Mouse (Mus musculus): Measurements from ENCODE around the gene Cmc1. TPM values are rescaled to one million over a fixed set of nuclear protein-coding genes. Genes with fewer than 3 reads are reported as not detected.

Gene Cmc1
- total and polyA plus RNA-seq, 2 experiments = 2.6 to 15.9 TPM

- H3K4me1 ChIP-seq (ENCODE audit: control insufficient read depth, insufficient read depth, low read length) = peaks cover 3% of the 10 kb centered on the region; the same call in 1 of the 2 replicates
- peak within 1 kb of the TSS; percentile 77 for H3K4me3 ChIP-seq (ENCODE audit: insufficient read depth, low read depth, low read length)
- peaks cover 8% of the 10 kb centered on the region; the same call in 1 of the 2 replicates for H3K79me2 ChIP-seq (ENCODE audit: control insufficient read depth, insufficient read depth, low read length)
- no peaks in the 10 kb centered on the region for H3K36me3 ChIP-seq (ENCODE audit: control insufficient read depth, insufficient read depth, low read length)
- peak within 1 kb of the TSS; percentile 98 for H3K27ac ChIP-seq (replicated peaks; ENCODE audit: insufficient read depth, low read depth, low read length)
- TF ChIP-seq CTCF (IDR thresholded peaks at IDR 0.05; ENCODE audit: low read depth, low read length) (peak; percentile 88), POLR2A (IDR thresholded peaks at IDR 0.05; ENCODE audit: extremely low read depth, insufficient read depth, low read length) (peak; percentile 51; the same call in 1 of the 2 replicates)
- WGBS = under 1% methylated on average over 87 of the region's 87 CpGs
- peak; percentile 91 for DNase-seq (ENCODE audit: extremely low read depth, low read depth, low spot score)
- H3K9ac ChIP-seq (ENCODE audit: low read depth, low read length) = peak within 1 kb of the TSS; percentile 84
- H3K27me3 ChIP-seq (ENCODE audit: control insufficient read depth, insufficient read depth, low read length) = no peaks in the 10 kb centered on the region
Measured at GRCm38 (mm10) chr9:118040218-118041021, 109.6 kb downstream of the Cmc1 start, which contains the start of gene Azi2. TSS of gene Azi2 (plus strand) at chr9:118040499.

DNA sequence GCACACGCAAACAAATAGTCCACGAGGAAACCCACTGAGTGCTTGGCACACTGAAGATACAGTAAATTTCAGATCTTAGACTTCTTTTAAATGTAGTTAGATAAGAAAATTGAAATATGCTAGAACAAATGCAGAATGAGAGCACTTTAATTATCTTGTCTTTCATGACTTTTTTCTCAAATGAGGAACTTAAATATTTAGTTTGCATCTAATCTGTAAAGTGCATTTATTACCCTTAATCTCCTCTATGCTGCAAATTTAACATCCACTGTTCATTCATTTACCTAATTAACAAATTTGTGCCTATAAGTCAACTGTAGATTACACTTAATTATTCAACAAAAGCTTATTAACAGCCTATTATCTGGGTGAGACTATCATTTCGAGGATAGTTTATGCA, 115.0 kb downstream of the Cmc1 start:
- H3K79me2 ChIP-seq (ENCODE audit: control insufficient read depth, insufficient read depth, low read length) = no peaks in the 10 kb centered on the region
- no peak overlapping the region for H3K4me3 ChIP-seq (ENCODE audit: insufficient read depth, low read depth, low read length)
- no peak for TF ChIP-seq CTCF (IDR thresholded peaks at IDR 0.05; ENCODE audit: low read depth, low read length)
- no peak for TF ChIP-seq POLR2A (IDR thresholded peaks at IDR 0.05; ENCODE audit: extremely low read depth, insufficient read depth, low read length)
- H3K36me3 ChIP-seq (ENCODE audit: control insufficient read depth, insufficient read depth, low read length) = no peaks in the 10 kb centered on the region
- H3K27me3 ChIP-seq (ENCODE audit: control insufficient read depth, insufficient read depth, low read length) = no peaks in the 10 kb centered on the region
- H3K9ac ChIP-seq (ENCODE audit: low read depth, low read length) = no peak overlapping the region
- H3K4me1 ChIP-seq (ENCODE audit: control insufficient read depth, insufficient read depth, low read length) = no peaks in the 10 kb centered on the region
- DNase-seq (ENCODE audit: extremely low read depth, low read depth, low spot score) = no peak
- 79% methylated on average over 3 of the region's 3 CpGs for WGBS
- H3K27ac ChIP-seq (replicated peaks; ENCODE audit: insufficient read depth, low read depth, low read length) = no peak overlapping the region

DNA sequence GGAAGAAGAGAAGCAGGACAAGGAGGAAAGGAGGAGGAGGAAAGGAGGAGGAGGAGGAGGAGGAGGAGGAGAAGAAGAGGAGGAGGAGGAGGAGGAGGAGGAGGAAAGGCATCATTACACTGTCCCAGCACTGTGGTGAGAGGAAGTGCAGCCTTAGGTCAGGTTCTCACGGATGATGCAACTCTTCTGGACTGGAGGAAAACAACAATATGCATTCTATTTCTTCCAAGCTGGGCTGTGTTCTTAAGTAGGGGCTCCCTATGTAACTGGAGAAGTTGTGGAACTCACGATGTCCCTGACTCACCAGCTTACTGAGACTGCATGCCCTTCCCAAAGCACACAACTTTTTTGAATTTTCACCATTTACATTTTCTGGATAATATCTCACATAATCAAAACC, 118.3 kb downstream of the Cmc1 start:
- TF ChIP-seq CTCF (IDR thresholded peaks at IDR 0.05; ENCODE audit: low read depth, low read length) = no peak
- TF ChIP-seq POLR2A (IDR thresholded peaks at IDR 0.05; ENCODE audit: extremely low read depth, insufficient read depth, low read length) = no peak
- Histone ChIP-seq H3K4me1 (ENCODE audit: control insufficient read depth, insufficient read depth, low read length) (no peaks in the 10 kb centered on the region), H3K27me3 (ENCODE audit: control insufficient read depth, insufficient read depth, low read length) (no peaks in the 10 kb centered on the region), H3K9ac (ENCODE audit: low read depth, low read length) (no peak overlapping the region), H3K79me2 (ENCODE audit: control insufficient read depth, insufficient read depth, low read length) (no peaks in the 10 kb centered on the region), H3K4me3 (ENCODE audit: insufficient read depth, low read depth, low read length) (no peak overlapping the region), H3K27ac (replicated peaks; ENCODE audit: insufficient read depth, low read depth, low read length) (no peak overlapping the region), H3K36me3 (ENCODE audit: control insufficient read depth, insufficient read depth, low read length) (no peaks in the 10 kb centered on the region)
- 74% methylated on average over 2 of the region's 2 CpGs for whole genome bisulfite sequencing
- DNase-seq (ENCODE audit: extremely low read depth, low read depth, low spot score) = no peak

GRCm38 (mm10) chr9:118030252-118030651, 119.7 kb downstream of the Cmc1 start:
- H3K27ac ChIP-seq (replicated peaks; ENCODE audit: insufficient read depth, low read depth, low read length) = no peak overlapping the region
- no peak overlapping the region for H3K9ac ChIP-seq (ENCODE audit: low read depth, low read length)
- H3K4me3 ChIP-seq (ENCODE audit: insufficient read depth, low read depth, low read length) = no peak overlapping the region
- no peak for DNase-seq (ENCODE audit: extremely low read depth, low read depth, low spot score)
- TF ChIP-seq CTCF (IDR thresholded peaks at IDR 0.05; ENCODE audit: low read depth, low read length) = no peak
- no peak for TF ChIP-seq POLR2A (IDR thresholded peaks at IDR 0.05; ENCODE audit: extremely low read depth, insufficient read depth, low read length)
- WGBS = 72% methylated on average over 1 of the region's 1 CpGs
- H3K36me3 ChIP-seq (ENCODE audit: control insufficient read depth, insufficient read depth, low read length) = no peaks in the 10 kb centered on the region
- no peaks in the 10 kb centered on the region for H3K4me1 ChIP-seq (ENCODE audit: control insufficient read depth, insufficient read depth, low read length)
- H3K27me3 ChIP-seq (ENCODE audit: control insufficient read depth, insufficient read depth, low read length) = no peaks in the 10 kb centered on the region
- H3K79me2 ChIP-seq (ENCODE audit: control insufficient read depth, insufficient read depth, low read length) = no peaks in the 10 kb centered on the region

GRCm38 (mm10) chr9:118029490-118029889, 120.5 kb downstream of the Cmc1 start:
- H3K4me1 ChIP-seq (ENCODE audit: control insufficient read depth, insufficient read depth, low read length) = no peaks in the 10 kb centered on the region
- no peaks in the 10 kb centered on the region for H3K79me2 ChIP-seq (ENCODE audit: control insufficient read depth, insufficient read depth, low read length)
- H3K36me3 ChIP-seq (ENCODE audit: control insufficient read depth, insufficient read depth, low read length) = no peaks in the 10 kb centered on the region
- no peak overlapping the region for H3K4me3 ChIP-seq (ENCODE audit: insufficient read depth, low read depth, low read length)
- no peak for DNase-seq (ENCODE audit: extremely low read depth, low read depth, low spot score)
- 48% methylated on average over 4 of the region's 4 CpGs for WGBS
- TF ChIP-seq POLR2A (IDR thresholded peaks at IDR 0.05; ENCODE audit: extremely low read depth, insufficient read depth, low read length) = no peak
- TF ChIP-seq CTCF (IDR thresholded peaks at IDR 0.05; ENCODE audit: low read depth, low read length) = no peak
- H3K27me3 ChIP-seq (ENCODE audit: control insufficient read depth, insufficient read depth, low read length) = no peaks in the 10 kb centered on the region
- H3K27ac ChIP-seq (replicated peaks; ENCODE audit: insufficient read depth, low read depth, low read length) = no peak overlapping the region
- no peak overlapping the region for H3K9ac ChIP-seq (ENCODE audit: low read depth, low read length)

- TF ChIP-seq POLR2A (IDR thresholded peaks at IDR 0.05; ENCODE audit: extremely low read depth, insufficient read depth, low read length) = no peak
- TF ChIP-seq CTCF (IDR thresholded peaks at IDR 0.05; ENCODE audit: low read depth, low read length) = no peak
- no peak for DNase-seq (ENCODE audit: extremely low read depth, low read depth, low spot score)
- H3K79me2 ChIP-seq (ENCODE audit: control insufficient read depth, insufficient read depth, low read length) = no peaks in the 10 kb centered on the region
- H3K36me3 ChIP-seq (ENCODE audit: control insufficient read depth, insufficient read depth, low read length) = no peaks in the 10 kb centered on the region
- H3K27ac ChIP-seq (replicated peaks; ENCODE audit: insufficient read depth, low read depth, low read length) = no peak overlapping the region
- no peaks in the 10 kb centered on the region for H3K27me3 ChIP-seq (ENCODE audit: control insufficient read depth, insufficient read depth, low read length)
- no peak overlapping the region for H3K9ac ChIP-seq (ENCODE audit: low read depth, low read length)
- no peaks in the 10 kb centered on the region for H3K4me1 ChIP-seq (ENCODE audit: control insufficient read depth, insufficient read depth, low read length)
- H3K4me3 ChIP-seq (ENCODE audit: insufficient read depth, low read depth, low read length) = no peak overlapping the region
- 72% methylated on average over 2 of the region's 2 CpGs for WGBS
Measured at GRCm38 (mm10) chr9:118024966-118025365, 125.0 kb downstream of the Cmc1 start.

Other genes starting within 250 kb of the Cmc1 start
- gene Azi2, start 109.7 kb downstream of the Cmc1 start, total RNA-seq (2014; rRNA removed) = 47.0 and 50.9 TPM in 2 replicates
- gene Azi2, start 109.7 kb downstream of the Cmc1 start, polyA plus RNA-seq (2012; rRNA removed) = 15.6 and 16.1 TPM in 2 replicates